Mouse (Mus musculus): ENCODE data around the gene Zfp467. TPM values are rescaled to one million over a fixed set of nuclear protein-coding genes. Genes with fewer than 3 reads are reported as not detected.

Zfp467 gene
- polyA plus RNA-seq, 1 experiment from 2014 or later, result 22.0 TPM

DNA sequence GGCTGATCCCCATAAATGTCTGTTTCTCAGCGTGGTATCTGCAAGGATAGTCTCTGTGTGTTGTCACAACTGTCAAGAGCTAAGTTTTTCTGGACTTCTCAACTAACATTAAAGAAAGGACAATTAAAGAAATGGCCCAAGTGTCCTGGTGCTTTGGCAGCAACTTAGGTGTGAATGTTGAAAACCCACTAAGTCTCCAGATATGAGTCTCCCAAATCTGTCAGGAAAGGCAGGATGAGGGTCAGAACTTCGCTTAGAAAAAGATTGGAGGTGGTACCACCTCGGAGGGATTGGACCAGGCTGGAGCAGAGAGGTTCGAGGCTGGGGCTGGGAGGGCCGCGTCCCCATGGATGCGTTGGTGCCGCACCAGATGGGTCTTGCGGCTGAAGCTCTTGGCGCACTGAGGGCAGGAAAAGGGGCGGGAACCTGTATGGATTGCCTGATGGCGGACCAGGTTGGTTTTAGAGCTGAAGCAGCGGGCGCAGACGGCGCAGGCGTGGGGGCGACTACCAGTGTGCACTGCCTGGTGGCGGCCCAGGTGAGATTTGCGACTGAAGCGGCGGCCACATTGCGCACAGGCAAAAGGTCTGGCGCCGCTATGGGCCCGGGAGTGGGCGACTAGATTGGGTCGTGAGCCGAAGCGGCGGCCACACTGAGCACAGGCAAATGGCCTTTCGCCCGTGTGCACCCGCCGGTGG is 7.8 kb downstream of the Zfp467 start:
- Histone ChIP-seq H3K9me3 (no peaks in the 10 kb centered on the region), H3K27me3 (no peaks in the 10 kb centered on the region), H3K4me2 (no peak overlapping the region), H3K4me1 (peaks cover 59% of the 10 kb centered on the region), H3K4me3 (no peak overlapping the region), H3K36me3 (peaks cover 53% of the 10 kb centered on the region), H3K9ac (no peak overlapping the region), H3K27ac (no peak overlapping the region)
- no peak for ATAC-seq (ENCODE audit: borderline replicate concordance, extremely low read depth, low FRiP score, low TSS enrichment)
- WGBS, result 72% methylated on average over 32 of the region's 35 CpGs

DNA sequence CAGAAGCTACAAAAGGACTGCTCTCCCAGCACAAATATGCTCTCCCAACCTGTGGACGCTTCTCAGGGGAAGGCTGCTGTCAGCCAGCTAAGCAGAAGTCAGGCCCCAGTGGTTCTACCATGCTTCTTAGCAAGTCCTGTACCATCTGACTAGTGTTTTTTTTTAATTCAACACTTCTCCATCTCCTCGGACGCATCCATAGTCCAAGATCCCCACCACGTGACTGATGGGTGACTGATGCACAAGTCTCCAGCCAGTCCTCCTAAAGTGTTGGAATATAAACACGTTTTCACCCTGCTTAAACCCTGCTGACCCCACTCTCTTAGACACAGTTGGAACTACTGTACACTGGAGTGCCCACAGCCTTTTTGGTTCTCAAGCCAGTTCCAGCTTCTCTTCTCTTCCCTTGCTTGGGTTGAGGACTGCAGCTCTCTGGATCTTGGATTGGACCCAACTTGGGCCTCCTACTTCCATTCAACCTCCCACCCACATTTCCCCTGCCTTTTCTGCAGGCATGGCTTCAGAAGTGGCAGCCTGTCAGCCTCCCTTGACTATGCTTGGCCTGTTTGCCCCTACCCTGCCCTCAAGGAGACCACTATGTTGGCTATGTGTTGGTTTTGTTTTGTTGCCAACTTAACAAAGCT is 9.8 kb downstream of the Zfp467 start:
- Histone ChIP-seq H3K9me3 (no peaks in the 10 kb centered on the region), H3K9ac (no peak overlapping the region), H3K36me3 (peaks cover 34% of the 10 kb centered on the region), H3K27me3 (no peaks in the 10 kb centered on the region), H3K4me1 (peaks cover 58% of the 10 kb centered on the region), H3K4me3 (no peak overlapping the region), H3K4me2 (no peak overlapping the region), H3K27ac (no peak overlapping the region)
- 52% methylated on average over 5 of the region's 5 CpGs for WGBS
- no peak for ATAC-seq (ENCODE audit: borderline replicate concordance, extremely low read depth, low FRiP score, low TSS enrichment)

DNA sequence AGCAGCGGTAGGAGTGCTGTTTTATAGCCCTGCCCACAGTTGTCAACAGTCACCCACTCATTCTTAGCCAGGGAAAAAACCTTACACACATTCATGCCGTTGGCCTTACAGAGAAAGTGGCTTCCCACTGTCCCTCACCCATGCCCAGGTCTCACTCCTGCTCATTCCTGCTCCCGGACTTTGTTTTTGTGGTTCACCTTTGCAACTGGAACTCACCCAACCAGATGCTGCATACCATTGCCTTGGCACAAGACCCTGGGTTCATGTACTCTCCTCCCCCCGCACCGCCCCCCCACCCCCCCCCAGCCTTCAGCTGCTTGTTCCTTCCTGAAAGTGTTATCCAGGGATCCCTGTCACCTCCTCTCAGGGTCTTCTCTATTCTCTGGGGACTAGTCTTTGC is 10.5 kb downstream of the Zfp467 start:
- no peaks in the 10 kb centered on the region for H3K27me3 ChIP-seq
- no peak overlapping the region for H3K4me2 ChIP-seq
- no peak overlapping the region for H3K4me3 ChIP-seq
- H3K9ac ChIP-seq, result no peak overlapping the region
- H3K27ac ChIP-seq, result no peak overlapping the region; the same call in 1 of the 2 replicates
- ATAC-seq (ENCODE audit: borderline replicate concordance, extremely low read depth, low FRiP score, low TSS enrichment), result no peak
- H3K36me3 ChIP-seq, result peaks cover 31% of the 10 kb centered on the region
- no peaks in the 10 kb centered on the region for H3K9me3 ChIP-seq
- peaks cover 55% of the 10 kb centered on the region for H3K4me1 ChIP-seq
- WGBS, result 23% methylated on average over 5 of the region's 5 CpGs

DNA sequence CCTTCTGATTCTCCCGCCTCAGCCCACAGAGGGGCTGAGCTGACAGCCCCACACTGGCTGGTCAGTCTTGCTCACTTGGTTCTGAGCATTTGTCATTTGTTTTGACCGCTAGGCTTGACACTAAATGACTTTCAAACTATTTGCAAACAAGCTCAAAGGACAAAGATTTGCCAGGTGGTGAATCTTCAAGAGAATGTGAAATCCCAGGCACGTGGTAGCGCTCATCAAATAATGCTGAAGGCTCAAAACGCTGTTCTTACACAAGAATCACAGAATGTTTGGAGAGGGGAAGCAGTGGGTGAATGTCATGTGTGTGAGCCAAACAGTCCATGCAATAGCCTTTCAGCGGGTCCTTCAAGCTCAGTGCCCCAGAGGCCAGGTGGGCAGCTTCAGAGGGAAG is 11.0 kb downstream of the Zfp467 start:
- Histone ChIP-seq H3K9me3 (no peaks in the 10 kb centered on the region), H3K27me3 (no peaks in the 10 kb centered on the region), H3K27ac (no peak overlapping the region; the same call in 1 of the 2 replicates), H3K4me2 (no peak overlapping the region), H3K36me3 (peaks cover 31% of the 10 kb centered on the region), H3K4me3 (no peak overlapping the region), H3K4me1 (peaks cover 52% of the 10 kb centered on the region), H3K9ac (no peak overlapping the region)
- 52% methylated on average over 6 of the region's 6 CpGs for WGBS
- no peak for ATAC-seq (ENCODE audit: borderline replicate concordance, extremely low read depth, low FRiP score, low TSS enrichment)

DNA sequence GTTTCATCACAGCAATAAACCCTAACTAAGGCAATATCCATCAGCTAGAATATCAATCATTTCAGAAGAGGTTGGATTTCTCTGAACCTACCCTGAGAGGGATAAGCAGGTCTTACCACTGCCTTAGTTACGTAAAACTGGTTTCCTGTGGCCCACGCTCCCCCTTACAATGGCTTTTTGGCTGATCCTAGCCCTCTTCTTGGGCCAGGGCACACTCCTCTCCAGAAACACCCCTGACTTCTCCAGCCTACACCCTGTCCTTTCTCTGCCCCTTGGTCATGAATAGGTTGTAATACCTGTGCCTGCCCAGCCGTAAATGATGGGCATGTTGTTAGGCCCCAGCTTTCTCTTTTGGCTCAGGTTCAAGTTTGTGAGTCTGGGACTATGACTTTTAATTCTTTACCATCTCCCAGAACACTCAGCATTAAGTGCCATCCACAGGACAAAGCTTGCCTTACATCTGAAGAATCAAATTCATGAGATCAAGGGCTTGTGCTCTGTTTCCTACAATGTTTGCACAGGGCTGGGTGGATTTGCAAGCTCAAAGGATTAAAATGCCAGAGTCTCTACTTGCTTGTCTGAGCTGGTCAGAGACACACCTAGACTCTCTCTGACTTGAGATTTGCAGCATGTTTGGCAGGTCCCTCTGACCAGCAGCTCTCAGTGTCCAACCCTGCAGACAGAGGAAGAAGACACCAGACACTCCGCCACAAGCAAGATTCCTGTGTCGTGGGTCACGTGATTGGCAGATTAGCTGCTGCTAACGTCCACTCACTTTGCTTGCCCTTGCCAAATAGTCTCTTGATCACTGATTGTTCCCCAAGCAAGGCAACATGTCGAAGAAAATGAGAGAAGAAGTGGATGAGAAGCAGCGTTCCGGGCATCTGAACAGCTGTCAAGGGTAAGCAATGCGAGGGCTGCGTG is 12.5 kb downstream of the Zfp467 start:
- WGBS, result 24% methylated on average over 12 of the region's 12 CpGs
- H3K27me3 ChIP-seq, result no peaks in the 10 kb centered on the region
- peak; percentile 39; the same call in 1 of the 2 replicates for ATAC-seq (ENCODE audit: borderline replicate concordance, extremely low read depth, low FRiP score, low TSS enrichment)
- no peak overlapping the region; the same call in 1 of the 2 replicates for H3K4me2 ChIP-seq
- H3K9ac ChIP-seq, result no peak overlapping the region
- no peaks in the 10 kb centered on the region for H3K9me3 ChIP-seq
- H3K4me1 ChIP-seq, result peaks cover 44% of the 10 kb centered on the region
- H3K36me3 ChIP-seq, result peaks cover 16% of the 10 kb centered on the region
- peak overlapping the region; percentile 59 for H3K27ac ChIP-seq
- H3K4me3 ChIP-seq, result no peak overlapping the region

DNA sequence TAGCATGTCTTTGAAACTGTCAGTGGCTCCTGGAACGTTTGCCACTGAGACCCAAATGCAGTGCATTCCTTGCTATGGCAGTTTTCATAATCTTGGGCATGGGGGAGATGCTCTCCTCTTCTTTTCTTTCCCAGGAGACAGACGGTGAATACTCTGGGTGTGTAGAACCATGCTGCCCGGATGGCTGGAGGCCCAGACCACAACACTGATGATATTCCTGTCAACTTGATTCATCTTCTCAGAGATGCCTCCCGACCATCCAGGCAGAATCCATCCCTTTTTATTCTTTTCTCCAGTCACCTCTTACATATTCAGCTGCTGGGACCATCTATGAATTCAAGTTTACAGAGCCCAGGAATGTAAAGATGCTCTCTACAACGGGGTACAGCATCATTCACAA is 14.9 kb downstream of the Zfp467 start:
- Histone ChIP-seq H3K4me2 (no peak overlapping the region), H3K4me1 (peaks cover 32% of the 10 kb centered on the region), H3K27ac (no peak overlapping the region), H3K36me3 (no peaks in the 10 kb centered on the region), H3K9ac (no peak overlapping the region), H3K27me3 (no peaks in the 10 kb centered on the region), H3K4me3 (no peak overlapping the region), H3K9me3 (no peaks in the 10 kb centered on the region)
- WGBS, result 67% methylated on average over 5 of the region's 5 CpGs
- no peak for ATAC-seq (ENCODE audit: borderline replicate concordance, extremely low read depth, low FRiP score, low TSS enrichment)

DNA sequence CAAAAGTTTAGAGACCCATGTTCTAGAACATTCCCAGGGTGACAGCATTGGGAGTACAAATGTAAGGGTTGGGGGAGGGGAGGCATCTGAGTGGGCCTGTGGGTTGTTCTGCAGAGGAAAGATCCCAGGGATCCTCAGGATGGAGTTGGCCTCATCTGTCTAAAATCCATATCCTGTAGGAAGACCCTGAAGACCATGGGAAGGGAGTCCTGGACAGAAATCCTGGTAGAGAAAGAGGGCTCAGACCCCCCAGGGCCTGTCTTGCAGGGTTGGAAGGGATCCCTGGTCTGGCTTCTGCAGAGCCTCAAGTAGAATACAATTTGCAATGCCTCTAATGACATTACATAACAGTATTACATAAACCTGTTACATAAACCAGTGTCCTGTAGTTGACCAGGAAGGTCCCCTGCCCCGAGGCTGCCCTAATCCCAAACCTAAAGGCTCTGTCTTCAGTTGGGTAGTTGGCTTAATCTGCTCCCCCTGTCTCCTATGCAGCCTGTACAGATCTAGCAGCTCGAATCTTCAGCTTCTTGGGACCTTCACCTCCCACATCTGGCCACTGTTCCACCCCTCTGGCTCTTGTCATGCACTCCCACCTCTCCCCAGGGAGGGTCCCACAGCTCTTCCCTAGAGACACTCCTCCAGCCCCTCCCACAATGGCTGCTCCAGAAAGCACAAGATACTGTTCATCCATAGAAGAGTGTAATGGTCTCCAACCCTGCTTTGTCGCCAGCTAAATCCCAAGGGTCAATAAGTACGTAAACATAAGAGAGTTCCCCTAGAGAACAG is 16.7 kb downstream of the Zfp467 start:
- H3K9me3 ChIP-seq, result no peaks in the 10 kb centered on the region
- no peak overlapping the region for H3K27ac ChIP-seq
- no peak overlapping the region for H3K4me3 ChIP-seq
- no peak overlapping the region for H3K4me2 ChIP-seq
- no peak for ATAC-seq (ENCODE audit: borderline replicate concordance, extremely low read depth, low FRiP score, low TSS enrichment)
- no peaks in the 10 kb centered on the region for H3K36me3 ChIP-seq
- 46% methylated on average over 4 of the region's 4 CpGs for WGBS
- H3K27me3 ChIP-seq, result no peaks in the 10 kb centered on the region
- peaks cover 15% of the 10 kb centered on the region for H3K4me1 ChIP-seq
- H3K9ac ChIP-seq, result no peak overlapping the region

DNA sequence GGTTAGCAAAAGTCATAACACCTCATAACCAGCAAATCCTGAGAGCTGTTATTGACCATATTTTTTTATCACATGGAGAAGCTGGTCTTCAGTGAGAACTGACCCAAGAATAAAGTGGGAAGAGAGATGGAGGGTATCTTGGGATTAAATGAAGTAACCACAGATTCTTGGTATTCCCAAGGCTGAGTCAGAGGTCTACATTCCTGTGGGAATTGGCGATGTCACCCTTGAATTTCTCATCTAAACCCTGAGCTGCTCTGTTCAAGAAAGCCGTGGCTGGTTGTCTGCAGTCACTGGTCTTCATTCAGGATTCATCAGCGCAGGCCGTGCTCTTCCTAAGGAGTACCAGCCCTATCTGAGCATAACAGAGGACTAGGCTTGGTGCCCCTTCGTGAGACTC is 18.7 kb downstream of the Zfp467 start:
- H3K4me3 ChIP-seq, result no peak overlapping the region
- 67% methylated on average over 5 of the region's 5 CpGs for WGBS
- no peak overlapping the region for H3K9ac ChIP-seq
- H3K4me1 ChIP-seq, result no peaks in the 10 kb centered on the region
- no peak overlapping the region for H3K27ac ChIP-seq
- H3K36me3 ChIP-seq, result no peaks in the 10 kb centered on the region
- no peak for ATAC-seq (ENCODE audit: borderline replicate concordance, extremely low read depth, low FRiP score, low TSS enrichment)
- no peaks in the 10 kb centered on the region for H3K27me3 ChIP-seq
- no peak overlapping the region for H3K4me2 ChIP-seq
- no peaks in the 10 kb centered on the region for H3K9me3 ChIP-seq

DNA sequence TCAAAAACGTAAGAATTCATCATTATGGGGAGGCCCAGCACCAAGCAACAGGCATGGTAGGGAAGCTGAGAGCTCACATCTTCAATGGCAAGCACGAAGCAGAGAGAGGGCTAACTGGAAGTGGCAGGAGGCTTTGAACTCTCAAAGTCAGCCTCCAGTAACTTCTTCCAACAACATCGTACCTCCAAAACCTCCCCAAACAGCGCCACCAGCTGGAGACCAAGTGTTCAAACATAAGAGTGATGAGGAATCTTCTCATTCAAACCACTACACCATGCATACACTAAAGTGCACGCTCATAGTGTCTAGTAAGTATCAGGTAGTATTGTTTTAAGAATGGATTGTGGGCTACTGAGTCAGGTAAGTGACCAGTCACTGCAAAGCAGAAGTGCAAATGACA is 21.6 kb downstream of the Zfp467 start:
- Histone ChIP-seq H3K9ac (no peak overlapping the region), H3K9me3 (no peaks in the 10 kb centered on the region), H3K4me3 (no peak overlapping the region), H3K4me1 (0 out of 2 replicates have a peak, but pooled peaks cover 4% of the 10 kb centered on the region), H3K27me3 (no peaks in the 10 kb centered on the region), H3K36me3 (no peaks in the 10 kb centered on the region), H3K27ac (no peak overlapping the region), H3K4me2 (no peak overlapping the region)
- ATAC-seq (ENCODE audit: borderline replicate concordance, extremely low read depth, low FRiP score, low TSS enrichment), result no peak
- WGBS, result 57% methylated on average over 5 of the region's 5 CpGs

DNA sequence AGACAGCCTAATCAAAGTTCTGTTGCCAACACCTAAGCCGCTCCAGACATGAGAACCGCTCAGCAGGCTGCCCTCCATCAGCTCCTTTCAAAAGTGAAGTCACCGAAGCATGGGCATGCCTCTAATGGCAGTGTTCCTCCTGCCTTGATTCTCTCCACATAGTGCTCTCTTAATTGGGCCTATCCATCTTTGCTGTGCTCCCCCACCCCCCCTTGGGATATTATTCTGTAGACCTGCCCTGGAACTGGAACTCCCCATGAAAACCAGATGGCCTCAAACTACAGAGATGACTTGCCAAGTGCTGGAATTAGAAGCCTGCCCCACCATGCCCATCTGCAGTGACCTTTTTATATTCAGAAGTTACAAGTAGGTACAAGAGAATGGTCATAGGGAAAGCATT is 22.3 kb downstream of the Zfp467 start:
- 0 out of 2 replicates have a peak, but pooled peaks cover 4% of the 10 kb centered on the region for H3K4me1 ChIP-seq
- H3K36me3 ChIP-seq, result no peaks in the 10 kb centered on the region
- H3K27me3 ChIP-seq, result no peaks in the 10 kb centered on the region
- ATAC-seq (ENCODE audit: borderline replicate concordance, extremely low read depth, low FRiP score, low TSS enrichment), result no peak
- 75% methylated on average over 3 of the region's 3 CpGs for WGBS
- no peak overlapping the region for H3K27ac ChIP-seq
- no peak overlapping the region for H3K9ac ChIP-seq
- H3K9me3 ChIP-seq, result no peaks in the 10 kb centered on the region
- H3K4me3 ChIP-seq, result no peak overlapping the region
- no peak overlapping the region for H3K4me2 ChIP-seq

DNA sequence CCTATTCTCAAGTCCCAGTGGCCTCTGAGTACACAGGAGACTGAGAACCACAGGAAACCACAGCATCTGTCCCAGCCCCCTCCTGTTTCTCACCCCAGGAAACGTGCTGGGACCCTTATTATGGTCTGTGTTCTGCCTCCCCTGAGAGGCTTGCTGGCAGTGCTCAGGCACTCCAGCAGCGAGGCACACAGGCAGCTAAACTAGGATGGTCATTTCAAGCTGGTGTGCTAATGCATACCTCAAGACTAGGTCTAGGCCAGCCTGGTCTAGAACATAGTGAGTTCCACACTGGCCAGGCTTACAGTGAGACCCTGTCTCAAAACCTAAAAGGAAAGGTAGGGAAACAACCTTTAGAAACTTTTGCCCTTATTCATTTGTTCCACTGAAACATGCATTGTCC is 25.0 kb downstream of the Zfp467 start:
- H3K36me3 ChIP-seq, result peaks cover 17% of the 10 kb centered on the region
- no peak overlapping the region for H3K4me3 ChIP-seq
- no peaks in the 10 kb centered on the region for H3K9me3 ChIP-seq
- peak; percentile 30; the same call in 1 of the 2 replicates for ATAC-seq (ENCODE audit: borderline replicate concordance, extremely low read depth, low FRiP score, low TSS enrichment)
- H3K4me2 ChIP-seq, result no peak overlapping the region
- H3K9ac ChIP-seq, result no peak overlapping the region
- no peaks in the 10 kb centered on the region for H3K27me3 ChIP-seq
- no peak overlapping the region for H3K27ac ChIP-seq
- WGBS, result 12% methylated on average over 2 of the region's 2 CpGs
- H3K4me1 ChIP-seq, result 0 out of 2 replicates have a peak, but pooled peaks cover 4% of the 10 kb centered on the region
